Mouse (Mus musculus) E14TG2a.4 (cell line): ENCODE measurements around the gene Lrrc58.

ENCODE experiments used
- H3K27me3 ChIP-seq: 2 replicates; pipeline ENCODE4 v1.6.1; 2014; ENCODE audit warnings: low read length, control low read depth; ENCODE audit not compliant: insufficient read depth
- H3K36me3 ChIP-seq: 2 replicates; pipeline ENCODE4 v1.6.1; 2014; ENCODE audit warnings: low read length, control low read depth; ENCODE audit not compliant: insufficient read depth
- H3K4me1 ChIP-seq: replicated peaks from 2 replicates; pipeline ENCODE4 v1.6.1; 2014; ENCODE audit warnings: low read depth, low read length, control low read depth
- H3K4me3 ChIP-seq: replicated peaks from 2 replicates; pipeline ENCODE4 v1.5.1; 2014; ENCODE audit warnings: mild to moderate bottlenecking, low read length
- H3K9me3 ChIP-seq: 2 replicates; pipeline ENCODE4 v1.6.1; 2014; ENCODE audit warnings: low read length, control low read depth
- CTCF ChIP-seq: conservative IDR thresholded peaks from 2 replicates; pipeline ENCODE4 v1.5.1; 2014; ENCODE audit warnings: low read length
- NANOG ChIP-seq: IDR thresholded peaks from 2 replicates; pipeline ENCODE4 v1.6.1; 2014; ENCODE audit warnings: borderline replicate concordance, low read length, mixed read lengths
- POU5F1 ChIP-seq: IDR thresholded peaks from 2 replicates; pipeline ENCODE4 v1.6.1; 2014; ENCODE audit warnings: low read length, borderline replicate concordance

Gene Lrrc58

DNA sequence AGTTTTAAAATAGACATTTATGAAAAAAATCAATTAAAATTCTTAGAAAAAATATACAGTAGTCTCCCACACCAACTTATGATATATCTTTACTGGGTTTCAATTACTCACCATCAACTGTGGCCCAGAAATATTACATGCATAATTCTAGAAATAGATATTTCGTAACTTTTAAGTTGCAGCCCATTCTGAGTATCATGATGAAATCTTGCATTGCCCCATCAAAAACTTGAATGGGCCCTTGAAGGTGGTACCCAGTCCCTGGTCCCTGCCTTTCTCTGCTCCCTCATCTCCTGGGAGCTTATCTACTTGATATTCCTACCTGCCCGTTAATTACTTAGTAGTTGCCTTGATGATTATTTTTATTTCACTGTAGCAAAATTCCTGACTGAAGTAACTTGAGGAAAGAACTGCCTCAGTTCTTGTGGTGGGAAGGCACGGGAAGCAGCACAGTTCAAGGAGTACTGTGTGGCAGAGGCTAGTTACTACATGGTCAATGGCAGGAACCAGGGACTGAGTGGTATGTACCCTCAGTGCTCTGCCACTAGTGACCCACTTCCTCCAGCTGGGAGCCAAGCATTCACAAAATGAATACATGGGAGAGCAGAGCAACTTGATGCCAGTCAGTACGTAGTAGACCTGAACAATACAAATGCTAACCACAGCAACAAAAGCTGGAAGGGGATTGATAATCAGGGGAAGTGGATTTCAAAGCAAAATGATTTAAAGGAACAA lies 6.5 kb downstream of the Lrrc58 start:
- peaks cover 19% of the 10 kb centered on the region for H3K4me1 ChIP-seq
- H3K36me3 ChIP-seq: peaks cover 45% of the 10 kb centered on the region
- H3K9me3 ChIP-seq: no peaks in the 10 kb centered on the region
- no peaks in the 10 kb centered on the region for H3K27me3 ChIP-seq
- no peak overlapping the region for H3K4me3 ChIP-seq
- no peak for TF ChIP-seq CTCF
- TF ChIP-seq NANOG: no peak
- TF ChIP-seq POU5F1: no peak

DNA sequence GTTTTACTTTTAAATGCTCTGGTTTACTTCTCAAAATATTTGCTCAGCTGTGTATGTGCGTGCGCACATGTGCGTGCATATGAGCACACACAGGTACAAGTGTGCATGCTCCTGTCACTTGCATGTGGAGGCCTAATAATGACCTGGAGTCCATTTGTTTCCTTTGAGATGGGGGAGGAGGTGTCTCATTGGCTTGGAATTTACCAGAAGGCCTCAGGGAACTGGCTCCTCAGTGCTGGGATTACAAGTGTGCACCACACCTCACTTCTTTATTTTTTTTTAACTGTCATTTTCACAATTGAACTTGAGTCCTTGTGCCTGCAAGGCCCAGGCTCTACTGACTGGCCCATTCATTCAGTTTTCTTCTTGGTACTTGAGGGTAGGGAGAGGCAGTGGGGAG lies 9.2 kb downstream of the Lrrc58 start:
- TF ChIP-seq POU5F1: no peak
- TF ChIP-seq NANOG: no peak
- no peak for TF ChIP-seq CTCF
- H3K9me3 ChIP-seq: no peaks in the 10 kb centered on the region
- peaks cover 4% of the 10 kb centered on the region; the same call in 1 of the 2 replicates for H3K4me1 ChIP-seq
- peaks cover 59% of the 10 kb centered on the region for H3K36me3 ChIP-seq
- H3K4me3 ChIP-seq: no peak overlapping the region
- H3K27me3 ChIP-seq: no peaks in the 10 kb centered on the region

DNA sequence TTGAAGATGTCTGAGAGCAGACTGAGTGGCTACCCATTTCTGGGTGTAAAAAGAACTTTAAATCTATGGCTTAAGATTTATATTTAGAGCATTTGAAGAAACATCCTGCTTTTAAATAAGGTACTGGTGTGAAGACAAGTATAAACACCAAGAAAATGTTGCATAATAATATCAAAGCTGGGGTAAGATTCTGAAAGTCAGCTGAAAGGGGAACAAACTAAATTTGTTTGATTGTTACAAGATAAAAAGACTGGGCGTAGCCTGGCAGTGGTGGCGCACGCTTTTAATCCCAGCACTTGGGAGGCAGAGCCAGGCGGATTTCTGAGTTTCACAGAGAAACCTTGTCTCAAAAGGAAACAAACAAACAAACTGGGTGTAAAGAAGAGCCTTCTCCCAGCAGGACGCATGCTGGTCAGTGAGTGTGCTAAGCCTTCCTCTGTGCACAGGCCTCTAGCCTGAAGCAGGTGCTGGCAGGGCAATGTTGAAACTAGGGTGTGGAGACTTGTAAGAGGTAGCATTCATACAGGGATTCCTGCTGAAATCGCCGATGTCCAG lies 10.8 kb downstream of the Lrrc58 start:
- TF ChIP-seq POU5F1 (no peak), CTCF (no peak), NANOG (no peak)
- H3K4me3 ChIP-seq: no peak overlapping the region
- H3K9me3 ChIP-seq: no peaks in the 10 kb centered on the region
- no peaks in the 10 kb centered on the region for H3K27me3 ChIP-seq
- H3K4me1 ChIP-seq: peaks cover 8% of the 10 kb centered on the region; the same call in 1 of the 2 replicates
- H3K36me3 ChIP-seq: peaks cover 75% of the 10 kb centered on the region

DNA sequence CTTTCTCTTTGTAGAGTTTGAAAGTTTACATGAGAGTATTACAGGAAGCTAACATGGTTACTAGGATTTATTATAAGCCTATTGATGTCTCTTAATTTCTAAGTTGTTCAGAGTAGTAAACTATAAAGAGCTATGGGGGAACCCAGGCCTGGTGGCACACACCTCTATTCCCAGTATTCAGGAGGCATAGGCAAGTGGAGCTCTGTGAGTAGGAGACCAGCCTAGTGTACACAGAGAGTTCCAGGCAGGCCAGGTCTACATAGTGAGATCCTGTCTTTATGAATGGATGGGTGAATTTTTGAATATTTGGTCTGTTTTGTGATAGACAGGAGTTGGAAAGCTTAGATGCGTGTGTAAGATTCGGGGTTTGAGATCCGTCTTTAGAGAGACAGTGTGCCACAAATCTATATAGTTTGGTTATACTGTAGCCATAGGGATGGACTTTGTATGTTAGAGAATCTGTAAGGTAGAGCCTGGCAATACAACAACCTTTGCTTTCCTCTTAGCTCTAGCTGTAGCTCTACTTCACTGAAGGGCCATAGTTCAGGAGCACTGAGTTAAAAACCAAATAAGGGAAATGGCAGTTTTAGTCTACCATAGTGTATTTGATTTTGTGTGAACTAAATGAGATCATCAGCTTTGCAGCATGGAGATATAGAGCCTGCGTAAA lies 11.7 kb downstream of the Lrrc58 start:
- Histone ChIP-seq H3K9me3 (no peaks in the 10 kb centered on the region), H3K27me3 (no peaks in the 10 kb centered on the region), H3K4me3 (no peak overlapping the region), H3K36me3 (peaks cover 78% of the 10 kb centered on the region), H3K4me1 (peaks cover 4% of the 10 kb centered on the region; the same call in 1 of the 2 replicates)
- TF ChIP-seq POU5F1: no peak

DNA sequence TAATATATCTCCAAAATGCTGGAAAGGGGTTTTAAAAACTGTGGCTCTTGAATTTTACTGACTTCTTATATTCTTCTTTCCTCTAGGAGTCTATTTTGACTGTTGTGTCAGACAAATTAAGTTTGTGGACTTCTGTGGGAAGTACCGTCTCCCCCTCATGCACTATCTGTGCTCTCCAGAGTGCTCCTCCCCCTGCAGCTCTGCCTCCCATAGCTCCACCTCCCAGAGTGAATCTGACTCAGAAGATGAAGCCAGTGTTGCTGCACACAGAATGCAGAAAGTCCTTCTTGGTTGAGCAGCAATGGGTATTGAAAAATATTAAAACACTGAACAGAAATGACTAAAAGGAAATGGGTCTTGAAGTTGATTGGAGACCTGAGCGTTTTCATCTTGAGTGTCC lies 13.0 kb downstream of the Lrrc58 start:
- Histone ChIP-seq H3K4me3 (no peak overlapping the region), H3K4me1 (peaks cover 3% of the 10 kb centered on the region; the same call in 1 of the 2 replicates), H3K9me3 (no peaks in the 10 kb centered on the region), H3K36me3 (peaks cover 78% of the 10 kb centered on the region), H3K27me3 (no peaks in the 10 kb centered on the region)
- TF ChIP-seq NANOG (no peak), CTCF (no peak), POU5F1 (no peak)

DNA sequence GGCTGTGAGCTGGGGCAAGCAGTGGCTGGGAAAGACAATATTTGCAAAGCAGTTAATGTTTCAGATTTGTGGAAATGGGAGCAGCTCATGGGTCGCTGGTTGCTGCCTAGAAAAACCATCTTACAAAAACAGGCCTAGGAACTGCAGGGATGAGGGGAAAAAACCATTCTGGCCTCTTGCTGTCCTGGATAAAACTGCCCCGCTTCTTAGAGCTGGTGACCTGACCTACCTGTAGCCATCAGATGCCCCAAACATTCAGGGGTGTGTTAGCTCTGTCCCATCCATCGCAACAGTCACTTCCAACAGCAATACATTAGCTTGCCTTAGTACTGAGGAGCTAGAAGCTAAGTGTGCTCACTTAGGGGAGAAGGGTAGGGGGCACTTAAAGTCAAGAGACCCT lies 20.8 kb downstream of the Lrrc58 start:
- no peaks in the 10 kb centered on the region for H3K9me3 ChIP-seq
- peaks cover 3% of the 10 kb centered on the region for H3K36me3 ChIP-seq
- TF ChIP-seq POU5F1 (no peak), NANOG (no peak), CTCF (no peak)
- no peak overlapping the region for H3K4me3 ChIP-seq
- H3K4me1 ChIP-seq: no peaks in the 10 kb centered on the region
- H3K27me3 ChIP-seq: no peaks in the 10 kb centered on the region

DNA sequence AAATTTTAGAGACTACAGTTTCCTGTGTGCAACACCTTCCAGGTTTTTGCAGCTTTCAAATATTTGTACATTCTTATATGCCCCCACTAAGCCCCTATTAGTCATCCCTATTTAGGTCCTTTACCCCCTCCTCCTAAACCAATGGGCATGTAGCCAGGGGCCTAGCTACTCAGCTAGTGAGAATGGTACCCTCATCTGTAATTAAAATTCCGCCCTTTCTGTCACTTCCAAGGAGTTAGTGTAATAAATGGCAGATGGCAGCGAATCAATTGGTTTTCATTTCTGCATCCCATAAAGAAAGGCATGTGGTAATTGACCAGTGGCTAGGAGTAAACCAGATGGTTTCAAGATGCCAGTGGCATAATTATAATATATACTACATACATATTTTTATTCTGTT lies 24.5 kb downstream of the Lrrc58 start:
- no peak for TF ChIP-seq POU5F1
- TF ChIP-seq CTCF: no peak
- no peak for TF ChIP-seq NANOG
- Histone ChIP-seq H3K9me3 (no peaks in the 10 kb centered on the region), H3K4me3 (no peak overlapping the region), H3K4me1 (no peaks in the 10 kb centered on the region), H3K27me3 (no peaks in the 10 kb centered on the region), H3K36me3 (no peaks in the 10 kb centered on the region)

DNA sequence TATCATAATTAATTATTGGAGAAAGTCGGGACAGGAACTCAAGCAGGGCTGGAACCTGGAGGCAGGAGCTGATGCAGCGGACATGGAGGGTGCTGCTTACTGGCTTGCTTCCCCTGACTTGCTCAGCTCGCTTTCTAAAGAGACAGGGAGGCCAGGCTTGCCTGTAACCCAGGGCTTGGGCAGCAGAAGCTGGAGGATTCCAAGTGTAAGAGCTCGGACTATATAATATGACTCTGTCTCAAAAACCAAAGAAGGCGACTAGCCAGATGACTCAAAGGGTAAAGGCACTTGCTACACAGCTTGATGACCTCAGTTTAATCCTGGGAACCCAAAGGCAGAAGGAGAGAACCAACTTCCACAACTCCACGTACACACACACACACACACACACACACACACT lies 25.2 kb downstream of the Lrrc58 start:
- no peaks in the 10 kb centered on the region for H3K27me3 ChIP-seq
- H3K9me3 ChIP-seq: no peaks in the 10 kb centered on the region
- no peak for TF ChIP-seq NANOG
- TF ChIP-seq CTCF: no peak
- TF ChIP-seq POU5F1: no peak
- no peaks in the 10 kb centered on the region for H3K4me1 ChIP-seq
- H3K36me3 ChIP-seq: no peaks in the 10 kb centered on the region
- no peak overlapping the region for H3K4me3 ChIP-seq
